Mouse (Mus musculus): ENCODE measurements around the gene Spo11. TPM values are rescaled to one million over a fixed set of nuclear protein-coding genes. Genes with fewer than 3 reads are reported as not detected.

Spo11 gene
- polyA plus RNA-seq, 1 experiment from 2014 or later = 0.44 TPM

DNA sequence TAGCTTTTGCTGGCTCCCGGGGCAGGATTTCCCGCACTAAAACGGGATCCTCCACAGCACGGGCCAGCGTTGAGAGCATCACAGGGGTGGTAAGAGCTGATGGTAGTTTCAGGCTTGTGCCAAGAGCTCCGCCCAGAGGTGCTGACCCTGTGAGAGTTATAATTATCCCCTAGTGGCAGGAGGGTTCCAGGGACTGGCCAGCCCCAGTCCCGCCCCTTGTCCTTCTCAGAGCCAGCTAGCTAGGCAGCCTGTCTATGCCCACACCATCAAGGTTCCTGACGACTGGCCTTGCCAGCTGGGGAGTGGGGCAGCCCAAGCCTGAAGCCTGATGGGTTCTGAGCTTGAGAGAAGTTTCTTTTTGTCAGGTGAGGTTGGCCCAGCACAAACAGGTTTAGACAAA is 41.1 kb downstream of the Spo11 start:
- Histone ChIP-seq H3K27ac (replicated peaks) (no peak overlapping the region), H3K4me2 (no peak overlapping the region), H3K36me3 (peaks cover 25% of the 10 kb centered on the region), H3K4me1 (peaks cover 37% of the 10 kb centered on the region), H3K9ac (replicated peaks) (no peak overlapping the region), H3K9me3 (replicated peaks) (no peaks in the 10 kb centered on the region), H3K4me3 (replicated peaks) (no peak overlapping the region), H3K27me3 (replicated peaks) (peaks cover 28% of the 10 kb centered on the region)
- 18% methylated on average over 8 of the region's 8 CpGs for WGBS
- ATAC-seq (ENCODE audit: low FRiP score) = no peak

DNA sequence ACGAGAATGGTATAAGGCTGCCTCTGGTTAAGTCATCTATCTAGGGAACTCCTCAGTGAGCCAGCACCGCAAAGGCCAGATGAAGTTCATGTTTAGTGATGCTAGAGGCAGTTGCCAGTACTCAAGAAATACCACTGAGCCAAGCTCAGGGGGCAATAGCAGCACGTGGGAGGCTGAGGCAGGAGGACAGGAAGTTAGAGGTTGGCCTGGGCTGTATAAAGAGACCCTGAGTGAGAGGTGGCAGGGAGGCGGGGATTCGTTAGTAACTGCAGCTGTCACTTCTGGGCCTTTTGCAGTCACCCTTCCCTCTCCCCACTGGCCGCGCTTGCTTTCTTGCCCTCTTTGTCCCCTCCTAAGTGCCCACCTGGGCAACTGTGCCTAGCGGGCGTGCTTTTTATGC is 41.8 kb downstream of the Spo11 start:
- Histone ChIP-seq H3K4me2 (peak overlapping the region; percentile 92), H3K4me1 (peaks cover 44% of the 10 kb centered on the region), H3K9ac (replicated peaks) (peak overlapping the region; percentile 14; the same call in 1 of the 2 replicates), H3K9me3 (replicated peaks) (no peaks in the 10 kb centered on the region), H3K27ac (replicated peaks) (no peak overlapping the region), H3K36me3 (peaks cover 18% of the 10 kb centered on the region), H3K27me3 (replicated peaks) (peaks cover 28% of the 10 kb centered on the region), H3K4me3 (replicated peaks) (peak overlapping the region; percentile 44)
- no peak for ATAC-seq (ENCODE audit: low FRiP score)
- 12% methylated on average over 9 of the region's 9 CpGs for WGBS

DNA sequence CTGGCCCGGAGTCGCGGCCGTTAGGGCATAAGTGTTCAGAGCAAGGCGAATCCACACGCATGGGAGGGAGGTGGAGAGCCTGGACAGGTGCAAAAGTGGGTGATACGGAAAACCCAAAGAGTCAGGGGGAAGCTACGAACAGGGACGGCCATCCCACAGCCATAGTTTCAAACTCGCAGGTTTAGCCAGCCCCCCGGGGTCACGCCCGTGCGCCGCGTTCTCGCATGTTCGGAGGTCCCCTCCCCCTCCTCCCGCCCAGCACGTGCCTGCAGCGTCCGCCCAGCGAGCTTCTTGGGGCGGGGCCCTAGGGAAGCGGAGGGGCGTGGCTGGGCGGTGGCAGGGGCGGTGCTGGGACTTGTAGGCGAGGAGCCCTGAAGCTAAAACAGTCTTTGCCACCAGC is 42.3 kb downstream of the Spo11 start:
- H3K4me1 ChIP-seq = peaks cover 49% of the 10 kb centered on the region
- H3K9ac ChIP-seq (replicated peaks) = peak overlapping the region; percentile 14; the same call in 1 of the 2 replicates
- peaks cover 28% of the 10 kb centered on the region for H3K27me3 ChIP-seq (replicated peaks)
- no peak overlapping the region for H3K27ac ChIP-seq (replicated peaks)
- 0% methylated on average over 26 of the region's 29 CpGs for WGBS
- ATAC-seq (ENCODE audit: low FRiP score) = peak; percentile 58
- peak overlapping the region; percentile 92 for H3K4me2 ChIP-seq
- H3K9me3 ChIP-seq (replicated peaks) = no peaks in the 10 kb centered on the region
- peaks cover 14% of the 10 kb centered on the region for H3K36me3 ChIP-seq
- H3K4me3 ChIP-seq (replicated peaks) = peak overlapping the region; percentile 44

DNA sequence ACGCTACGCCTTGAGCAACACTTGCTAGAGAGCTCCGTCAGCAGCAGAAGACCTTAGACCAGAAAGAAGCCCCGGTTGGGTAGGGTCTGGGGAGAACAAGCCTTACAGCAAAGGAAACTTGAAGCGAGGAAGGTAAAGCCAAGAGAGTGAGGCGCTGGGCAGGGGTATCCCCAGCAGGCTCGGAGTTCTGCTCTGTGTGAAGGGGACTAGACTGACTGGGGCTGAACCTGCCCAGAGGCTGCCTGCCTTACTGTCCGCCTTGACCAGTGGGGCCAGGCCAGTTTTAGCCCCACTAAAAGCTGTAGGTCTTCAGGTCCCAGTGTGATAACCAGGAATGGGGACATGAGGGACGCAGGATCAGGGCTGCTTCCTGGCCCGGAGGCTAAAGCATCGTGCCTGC is 42.9 kb downstream of the Spo11 start, which contains the start of gene Rbm38:
TSS of gene Rbm38 (plus strand) at position 69 of the 400 bp plus-strand sequence.
- Histone ChIP-seq H3K36me3 (peaks cover 7% of the 10 kb centered on the region), H3K4me1 (peaks cover 56% of the 10 kb centered on the region), H3K9ac (replicated peaks) (peak within 1 kb of the TSS; percentile 14; the same call in 1 of the 2 replicates), H3K4me2 (peak within 1 kb of the TSS; percentile 92), H3K9me3 (replicated peaks) (no peaks in the 10 kb centered on the region), H3K27ac (replicated peaks) (no peak within 1 kb of the TSS), H3K4me3 (replicated peaks) (peak within 1 kb of the TSS; percentile 91), H3K27me3 (replicated peaks) (peaks cover 28% of the 10 kb centered on the region)
- WGBS = 34% methylated on average over 11 of the region's 11 CpGs
- no peak for ATAC-seq (ENCODE audit: low FRiP score)

DNA sequence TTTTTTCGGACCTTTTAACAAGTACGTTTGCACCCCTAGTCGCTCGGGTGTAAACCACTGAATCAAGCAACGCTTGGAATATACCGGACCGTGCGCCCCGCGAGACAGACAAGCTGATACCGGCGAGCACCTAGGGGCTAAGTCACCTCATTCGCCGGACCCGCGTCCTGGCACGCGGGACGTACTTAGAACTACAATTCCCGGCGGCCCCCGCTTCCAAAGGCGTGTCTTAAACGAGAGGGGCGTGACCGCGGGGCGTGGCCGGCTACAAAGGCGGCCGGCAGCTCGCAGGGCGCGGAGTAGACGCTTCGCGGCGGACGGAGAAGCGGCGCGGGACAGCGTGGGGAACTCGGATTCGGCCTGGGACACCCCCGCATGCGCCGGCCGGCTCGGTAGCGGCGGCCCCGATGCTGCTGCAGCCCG is 44.1 kb downstream of the Spo11 start:
- Histone ChIP-seq H3K9me3 (replicated peaks) (no peaks in the 10 kb centered on the region), H3K4me2 (peak overlapping the region; percentile 72), H3K9ac (replicated peaks) (peak overlapping the region; percentile 76), H3K27ac (replicated peaks) (peak overlapping the region; percentile 72), H3K27me3 (replicated peaks) (peaks cover 28% of the 10 kb centered on the region), H3K4me3 (replicated peaks) (peak overlapping the region; percentile 91), H3K4me1 (peaks cover 66% of the 10 kb centered on the region), H3K36me3 (no peaks in the 10 kb centered on the region)
- under 1% methylated on average over 53 of the region's 54 CpGs for WGBS
- peak; percentile 88 for ATAC-seq (ENCODE audit: low FRiP score)

DNA sequence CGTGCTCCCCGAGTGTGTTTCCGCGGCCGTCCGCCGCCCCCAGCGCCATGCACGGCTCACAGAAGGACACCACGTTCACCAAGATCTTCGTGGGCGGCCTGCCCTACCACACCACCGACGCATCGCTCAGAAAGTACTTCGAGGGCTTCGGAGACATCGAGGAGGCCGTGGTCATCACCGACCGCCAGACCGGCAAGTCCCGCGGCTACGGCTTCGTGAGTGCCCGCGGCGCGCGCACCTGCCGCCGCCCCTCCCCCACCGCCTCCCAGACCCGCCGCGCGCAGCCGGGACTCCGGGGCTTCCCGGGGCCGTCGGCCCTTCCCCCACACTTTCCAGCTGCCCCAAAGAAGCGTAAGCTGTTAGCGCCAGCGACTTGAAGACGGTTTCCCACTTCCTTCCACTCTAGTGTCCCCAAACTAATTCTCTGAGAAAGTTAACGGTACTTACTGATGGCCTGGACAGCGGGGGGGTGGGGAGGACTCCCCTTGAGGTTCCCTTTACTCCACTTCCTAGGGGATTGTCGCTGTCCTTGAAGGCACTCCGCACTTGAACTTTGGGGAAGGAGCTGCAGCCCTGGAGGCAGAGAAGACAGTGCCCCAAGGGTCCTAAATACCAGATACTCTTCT is 44.7 kb downstream of the Spo11 start:
- H3K9ac ChIP-seq (replicated peaks) = peak overlapping the region; percentile 76
- no peaks in the 10 kb centered on the region for H3K36me3 ChIP-seq
- peak overlapping the region; percentile 72 for H3K4me2 ChIP-seq
- peaks cover 70% of the 10 kb centered on the region for H3K4me1 ChIP-seq
- H3K27ac ChIP-seq (replicated peaks) = peak overlapping the region; percentile 72
- peak overlapping the region; percentile 91 for H3K4me3 ChIP-seq (replicated peaks)
- H3K9me3 ChIP-seq (replicated peaks) = no peaks in the 10 kb centered on the region
- ATAC-seq (ENCODE audit: low FRiP score) = peak; percentile 56
- WGBS = under 1% methylated on average over 51 of the region's 51 CpGs
- peaks cover 28% of the 10 kb centered on the region for H3K27me3 ChIP-seq (replicated peaks)

DNA sequence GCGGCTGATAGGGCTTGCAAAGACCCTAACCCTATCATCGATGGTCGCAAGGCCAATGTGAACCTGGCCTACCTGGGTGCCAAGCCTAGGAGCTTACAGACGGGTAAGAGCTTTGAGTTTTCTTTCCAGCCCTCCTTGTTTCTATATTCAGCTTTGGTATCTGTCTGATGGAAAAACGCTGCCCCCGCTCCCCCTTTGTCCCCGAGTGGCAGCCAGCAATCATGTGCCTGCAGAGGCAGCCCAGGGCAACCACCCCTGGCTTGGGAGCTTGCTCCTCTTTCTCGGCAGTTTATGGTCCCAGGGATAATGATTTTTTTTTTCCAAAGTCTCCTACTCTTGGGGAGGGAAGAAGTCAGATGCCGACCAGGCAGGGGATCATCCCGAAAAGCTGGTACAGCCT is 45.3 kb downstream of the Spo11 start:
- Histone ChIP-seq H3K4me3 (replicated peaks) (peak overlapping the region; percentile 91), H3K27me3 (replicated peaks) (peaks cover 28% of the 10 kb centered on the region), H3K9ac (replicated peaks) (peak overlapping the region; percentile 76), H3K36me3 (no peaks in the 10 kb centered on the region), H3K27ac (replicated peaks) (no peak overlapping the region), H3K9me3 (replicated peaks) (no peaks in the 10 kb centered on the region), H3K4me1 (peaks cover 73% of the 10 kb centered on the region), H3K4me2 (peak overlapping the region; percentile 72)
- 21% methylated on average over 10 of the region's 10 CpGs for WGBS
- no peak for ATAC-seq (ENCODE audit: low FRiP score)

DNA sequence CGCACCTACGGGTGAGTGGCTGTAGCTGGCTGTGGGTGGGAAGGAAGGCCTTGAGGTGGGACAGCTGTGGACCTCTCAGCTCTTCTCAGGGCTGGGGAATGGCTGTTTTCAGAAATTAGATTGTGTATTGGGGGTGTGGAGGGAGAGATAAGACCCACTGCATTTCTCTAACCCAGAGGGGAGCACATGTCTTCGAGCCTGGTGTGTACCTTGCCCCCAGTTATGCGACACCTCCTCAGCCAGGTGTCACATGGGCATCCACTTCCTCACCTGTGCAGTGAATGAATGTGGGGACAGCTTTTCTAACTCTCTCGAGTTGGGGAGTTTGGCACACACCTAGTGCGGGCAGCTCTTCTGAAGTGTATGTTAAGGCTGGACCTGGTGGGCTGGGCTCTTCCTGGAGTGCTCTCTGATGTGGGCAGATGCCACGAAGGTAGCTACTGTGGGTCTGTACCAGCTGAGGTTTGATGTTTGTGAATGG is 45.9 kb downstream of the Spo11 start:
- Histone ChIP-seq H3K9me3 (replicated peaks) (no peaks in the 10 kb centered on the region), H3K4me1 (peaks cover 73% of the 10 kb centered on the region), H3K27me3 (replicated peaks) (peaks cover 26% of the 10 kb centered on the region), H3K4me2 (peak overlapping the region; percentile 72), H3K36me3 (no peaks in the 10 kb centered on the region), H3K27ac (replicated peaks) (no peak overlapping the region), H3K9ac (replicated peaks) (0 out of 2 replicates have a peak overlapping the region, but pooled peaks have one; percentile 76), H3K4me3 (replicated peaks) (peak overlapping the region; percentile 91)
- 89% methylated on average over 7 of the region's 7 CpGs for WGBS
- no peak for ATAC-seq (ENCODE audit: low FRiP score)

DNA sequence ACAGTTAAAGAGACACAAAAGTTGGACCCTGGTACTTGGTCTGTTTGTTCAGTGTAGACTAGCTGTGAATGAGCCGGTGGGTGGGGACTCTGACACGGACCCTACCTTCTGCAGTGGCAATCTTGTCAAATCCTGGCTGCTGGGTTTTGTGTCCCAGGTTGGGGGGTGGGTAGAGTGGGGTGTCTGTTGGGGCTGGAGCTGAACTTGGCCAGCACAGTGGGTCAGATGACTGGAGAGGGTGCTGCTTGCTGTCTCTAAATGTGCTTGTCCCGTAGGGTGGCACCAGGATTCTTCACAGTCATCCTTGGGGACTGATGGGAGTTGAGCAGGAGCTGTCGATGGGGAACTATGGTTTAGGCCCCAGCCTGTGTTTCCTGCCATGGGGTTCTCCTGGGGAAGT is 46.5 kb downstream of the Spo11 start:
- H3K9ac ChIP-seq (replicated peaks) = no peak overlapping the region
- no peaks in the 10 kb centered on the region for H3K9me3 ChIP-seq (replicated peaks)
- H3K36me3 ChIP-seq = no peaks in the 10 kb centered on the region
- H3K4me2 ChIP-seq = peak overlapping the region; percentile 72; the same call in 1 of the 2 replicates
- peaks cover 21% of the 10 kb centered on the region for H3K27me3 ChIP-seq (replicated peaks)
- peaks cover 71% of the 10 kb centered on the region for H3K4me1 ChIP-seq
- H3K4me3 ChIP-seq (replicated peaks) = no peak overlapping the region
- WGBS = 81% methylated on average over 4 of the region's 4 CpGs
- ATAC-seq (ENCODE audit: low FRiP score) = no peak
- no peak overlapping the region for H3K27ac ChIP-seq (replicated peaks)

DNA sequence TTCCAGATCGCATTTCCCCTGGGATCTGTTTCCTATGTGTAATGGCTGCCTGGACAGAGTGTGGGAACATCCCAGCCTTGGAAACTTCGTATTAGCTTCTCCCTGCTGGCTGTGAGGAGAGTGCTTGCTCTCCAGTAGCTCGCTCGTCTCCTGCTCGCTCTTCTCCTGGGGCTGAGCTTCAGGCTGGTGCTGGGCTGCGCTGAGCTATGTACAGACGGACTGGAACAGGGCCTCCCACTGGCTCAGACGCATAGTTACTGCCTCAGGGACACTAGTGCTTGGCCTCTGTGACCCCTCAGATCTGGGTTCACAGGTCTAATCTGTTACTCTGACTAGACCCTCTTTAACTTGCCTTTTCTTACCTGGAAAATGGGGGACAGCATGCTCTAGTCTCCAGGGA is 46.9 kb downstream of the Spo11 start:
- peaks cover 67% of the 10 kb centered on the region for H3K4me1 ChIP-seq

DNA sequence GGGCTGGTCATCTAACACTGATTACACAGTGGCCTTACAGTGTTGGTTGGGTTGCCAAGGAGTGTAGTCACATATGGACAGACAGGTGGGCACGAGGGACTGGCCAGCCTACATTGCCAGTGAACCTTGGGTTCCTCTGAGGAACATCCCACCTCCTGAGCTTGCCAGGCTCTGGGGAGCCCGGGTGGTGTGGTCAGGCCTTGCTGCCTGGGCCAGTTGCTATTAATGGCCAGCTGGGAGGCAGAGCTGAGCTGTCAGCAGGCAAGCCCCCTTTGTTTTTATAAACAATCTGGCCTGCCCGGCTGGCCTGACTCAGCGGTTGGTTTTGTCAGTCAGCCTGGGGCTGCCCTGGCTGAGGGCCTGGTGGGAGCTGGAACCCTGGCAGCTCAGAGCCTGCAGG is 47.4 kb downstream of the Spo11 start:
- H3K4me1 ChIP-seq = peaks cover 61% of the 10 kb centered on the region
- peaks cover 11% of the 10 kb centered on the region for H3K27me3 ChIP-seq (replicated peaks)
- no peaks in the 10 kb centered on the region for H3K36me3 ChIP-seq
- H3K9me3 ChIP-seq (replicated peaks) = no peaks in the 10 kb centered on the region
- no peak overlapping the region for H3K4me3 ChIP-seq (replicated peaks)
- H3K4me2 ChIP-seq = no peak overlapping the region; the same call in 1 of the 2 replicates
- H3K9ac ChIP-seq (replicated peaks) = no peak overlapping the region
- ATAC-seq (ENCODE audit: low FRiP score) = no peak
- 24% methylated on average over 4 of the region's 4 CpGs for WGBS
- no peak overlapping the region for H3K27ac ChIP-seq (replicated peaks)

More for the DNA sequence above, 46.9 kb downstream of the Spo11 start:
- Histone ChIP-seq H3K4me2 (no peak overlapping the region), H3K9me3 (replicated peaks) (no peaks in the 10 kb centered on the region), H3K27me3 (replicated peaks) (peaks cover 16% of the 10 kb centered on the region), H3K36me3 (no peaks in the 10 kb centered on the region), H3K27ac (replicated peaks) (no peak overlapping the region), H3K4me3 (replicated peaks) (no peak overlapping the region), H3K9ac (replicated peaks) (no peak overlapping the region)
- 67% methylated on average over 8 of the region's 8 CpGs for WGBS
- no peak for ATAC-seq (ENCODE audit: low FRiP score)

DNA sequence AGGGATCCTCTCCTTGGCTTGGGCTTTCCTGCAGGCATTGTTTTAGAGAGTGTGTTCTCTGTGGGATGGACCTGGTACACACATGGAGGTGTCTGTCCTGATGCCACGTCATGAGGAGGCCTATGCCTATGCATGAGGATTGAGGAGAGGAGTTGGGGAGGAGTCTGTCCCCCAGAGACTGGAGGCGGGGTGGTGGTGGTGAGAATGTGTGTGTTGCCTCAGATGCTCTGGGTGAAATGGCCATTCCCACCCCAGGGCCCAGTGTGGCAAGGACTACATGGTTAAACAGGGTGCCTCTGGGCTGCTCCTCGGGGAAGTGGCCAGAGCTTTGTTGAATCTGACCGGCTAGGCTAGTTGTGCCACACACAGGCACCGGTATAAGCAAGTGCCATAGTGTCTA is 48.8 kb downstream of the Spo11 start:
- WGBS = 86% methylated on average over 5 of the region's 5 CpGs
- peaks cover 54% of the 10 kb centered on the region for H3K4me1 ChIP-seq

More for the DNA sequence above, 48.8 kb downstream of the Spo11 start:
- Histone ChIP-seq H3K4me2 (no peak overlapping the region), H3K9me3 (replicated peaks) (no peaks in the 10 kb centered on the region), H3K27ac (replicated peaks) (no peak overlapping the region), H3K27me3 (replicated peaks) (no peaks in the 10 kb centered on the region), H3K9ac (replicated peaks) (no peak overlapping the region), H3K36me3 (0 out of 2 replicates have a peak, but pooled peaks cover 4% of the 10 kb centered on the region), H3K4me3 (replicated peaks) (no peak overlapping the region)
- no peak for ATAC-seq (ENCODE audit: low FRiP score)

Measured in neural tube, embryonic 15.5 days (tissue).